Mouse (Mus musculus): ENCODE measurements around the gene Wwtr1. TPM values are rescaled to one million over a fixed set of nuclear protein-coding genes. Genes with fewer than 3 reads are reported as not detected.
A peak's percentile ranks its signal among the peaks of the same experiment; 100 is the strongest.

Gene Wwtr1
- total RNA-seq, 2 experiments from 2014 or later: 20.3 to 22.0 TPM

DNA sequence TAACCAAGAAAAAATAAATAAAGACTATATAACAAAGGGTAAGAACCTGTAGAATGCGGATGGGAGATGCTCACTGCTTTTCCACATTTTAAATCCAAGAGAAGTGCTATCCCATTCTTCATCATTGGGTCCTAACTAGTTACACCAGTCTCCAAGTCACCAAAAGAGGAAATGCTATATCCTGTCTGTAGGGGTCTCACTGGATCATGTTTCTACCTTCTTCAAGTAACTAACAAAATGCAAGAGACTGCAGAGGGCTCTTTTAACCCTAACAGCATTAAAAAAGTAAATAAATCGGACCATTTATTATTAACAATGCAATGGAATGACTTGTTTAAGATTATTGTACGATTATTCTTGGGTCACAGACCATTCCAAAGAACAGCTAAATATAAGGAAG is 109.4 kb downstream of the Wwtr1 start:
- peak in 1 of 2 experiments; percentile 65 for DNase-seq (ENCODE audit: low spot score in 2 of 2)

DNA sequence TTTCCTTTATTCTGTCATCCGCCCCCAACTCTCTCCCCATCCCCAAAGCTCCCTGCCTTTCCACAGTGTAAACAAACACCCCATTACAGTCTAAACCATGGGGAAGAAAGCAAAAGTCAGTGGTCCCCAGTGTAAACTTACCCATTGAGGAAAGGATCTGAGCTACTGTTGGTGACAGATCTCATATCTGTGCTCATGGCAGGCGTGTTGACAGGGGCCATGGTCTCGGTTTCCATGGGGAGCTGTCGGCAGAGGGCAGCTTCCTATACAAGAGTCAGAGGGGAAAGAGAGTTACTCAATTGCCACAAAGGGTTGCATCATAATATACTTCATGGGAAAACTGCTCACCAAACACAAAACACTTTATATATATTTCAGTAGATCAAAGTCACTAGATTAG is 112.4 kb downstream of the Wwtr1 start:
- no peak for DNase-seq (ENCODE audit: low spot score in 2 of 2)

DNA sequence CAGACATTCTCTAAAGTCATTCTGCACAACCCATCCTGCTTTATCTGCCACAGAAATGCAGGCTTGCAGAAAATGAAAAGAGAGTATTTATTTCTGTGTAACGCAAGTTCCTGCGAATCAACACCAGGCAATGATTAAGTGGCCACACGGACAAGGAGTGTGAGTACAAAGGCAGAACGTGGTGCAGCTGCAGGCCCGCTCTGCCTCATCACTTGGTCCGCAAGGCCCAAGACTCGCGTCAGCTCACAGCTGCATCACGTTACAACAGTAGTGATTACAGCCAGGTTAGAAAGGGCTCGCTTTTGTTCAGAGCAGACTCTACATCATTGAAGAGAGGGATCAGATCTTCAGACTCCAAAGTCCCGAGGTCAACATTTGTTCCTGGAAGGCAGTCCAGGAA is 117.1 kb downstream of the Wwtr1 start:
- DNase-seq (ENCODE audit: low spot score in 2 of 2): no peak

DNA sequence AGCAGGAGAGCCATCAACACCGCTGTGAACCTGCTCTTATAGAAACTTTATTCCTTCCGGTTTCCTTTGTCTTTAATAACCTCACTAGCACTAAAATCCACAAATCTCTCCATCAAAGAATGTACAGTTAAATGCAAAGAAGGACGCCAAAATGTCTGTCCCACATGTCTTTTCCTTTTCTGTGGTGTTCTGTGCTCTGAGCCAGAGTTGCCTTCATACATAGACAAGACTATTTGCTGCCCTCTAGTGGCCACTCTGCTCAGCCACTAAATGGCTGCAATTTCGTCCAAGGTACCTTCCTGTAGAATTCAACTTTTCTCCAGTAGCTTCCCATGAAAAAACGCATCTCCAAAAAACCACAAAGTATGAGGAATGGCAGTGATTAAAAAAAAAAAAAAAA is 127.3 kb downstream of the Wwtr1 start:
- peak; percentile 53 to 81 for DNase-seq (ENCODE audit: low spot score in 2 of 2)

DNA sequence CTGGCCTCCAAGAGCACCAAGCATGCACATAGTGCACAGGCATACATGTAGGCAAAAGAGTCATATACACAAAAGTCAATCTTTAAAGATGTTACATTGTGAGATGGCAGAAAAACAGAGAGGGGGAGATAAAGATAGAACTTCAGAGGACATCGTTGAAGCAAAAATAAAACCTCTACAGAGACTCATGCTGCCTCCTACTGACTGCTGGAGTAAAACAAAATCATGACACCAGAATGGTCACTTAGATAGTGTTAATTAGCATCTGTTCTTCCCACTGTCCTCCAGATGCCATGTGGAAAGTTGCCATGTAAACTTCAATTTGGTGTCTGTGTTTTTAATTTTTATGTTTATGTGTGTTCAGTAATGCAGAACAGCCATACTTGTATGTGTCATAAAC is 127.8 kb downstream of the Wwtr1 start:
- no peak for DNase-seq (ENCODE audit: low spot score in 2 of 2)

DNA sequence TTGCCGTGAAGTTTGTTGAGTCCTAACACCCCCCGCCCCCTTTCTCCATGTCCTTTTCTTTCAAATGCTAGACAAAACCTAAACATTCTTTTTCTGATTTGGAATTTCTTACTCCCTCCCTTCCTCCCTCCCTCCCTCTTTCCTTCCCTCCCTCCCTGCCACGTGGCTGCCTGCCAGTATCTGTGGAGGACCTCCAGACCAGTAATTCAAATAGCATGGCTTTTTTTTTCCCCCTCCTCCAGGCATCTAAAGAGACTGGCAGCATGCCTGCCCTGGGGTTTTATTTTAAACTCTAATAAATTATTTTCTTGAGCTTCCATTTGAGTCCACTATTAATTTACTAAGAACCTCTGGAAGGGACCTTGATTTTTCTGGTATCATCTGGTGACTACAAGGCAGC is 130.0 kb downstream of the Wwtr1 start:
- no peak for DNase-seq (ENCODE audit: low spot score in 2 of 2)

- no peak for DNase-seq (ENCODE audit: low spot score in 2 of 2)
Measured at GRCm38 (mm10) chr3:57440956-57441355, 134.8 kb downstream of the Wwtr1 start.

DNA sequence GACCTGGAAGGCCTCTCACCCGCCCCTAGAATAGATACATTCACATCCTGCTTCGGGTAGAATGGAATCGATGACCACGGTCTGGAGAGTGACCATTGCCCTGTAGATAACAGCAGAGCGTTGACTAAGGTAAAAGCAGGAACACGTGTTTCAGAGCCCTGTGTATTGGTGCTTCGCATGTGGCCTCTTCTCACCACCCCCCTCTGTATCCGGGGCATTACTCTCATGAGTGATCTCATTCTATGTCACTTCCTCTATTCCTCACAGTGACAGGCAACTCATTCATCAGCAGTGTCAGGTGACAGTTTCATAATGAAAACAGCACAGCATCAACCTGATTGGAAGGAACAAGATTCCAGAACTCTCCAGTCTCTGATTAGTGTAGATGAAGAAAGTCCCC is 140.3 kb downstream of the Wwtr1 start:
- no peak for DNase-seq (ENCODE audit: low spot score in 2 of 2)

GRCm38 (mm10) chr3:57431706-57432105 is 144.0 kb downstream of the Wwtr1 start:
- DNase-seq (ENCODE audit: low spot score in 2 of 2): no peak

DNA sequence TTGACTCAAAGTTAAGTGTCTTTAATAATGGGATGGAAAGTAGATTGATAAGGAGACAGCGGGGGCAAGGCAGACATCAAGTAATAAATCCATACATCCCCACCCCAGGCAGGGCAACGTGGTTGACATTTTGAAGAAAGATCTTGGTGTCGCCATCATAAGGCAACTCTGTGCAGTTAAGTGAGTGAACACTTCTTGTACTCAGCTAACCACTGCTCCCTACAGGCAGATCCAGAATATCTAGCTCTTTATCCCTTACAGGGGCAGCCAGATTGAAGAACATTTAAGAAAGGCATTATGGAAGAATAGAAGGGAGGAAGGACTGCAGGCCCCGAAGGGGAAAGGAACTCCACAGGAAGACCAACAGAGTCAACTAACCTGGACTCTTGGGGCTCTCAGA is 146.2 kb downstream of the Wwtr1 start:
- no peak for DNase-seq (ENCODE audit: low spot score in 2 of 2)

GRCm38 (mm10) chr3:57428682-57429464 is 146.8 kb downstream of the Wwtr1 start:
- DNase-seq (ENCODE audit: low spot score in 2 of 2): no peak

DNA sequence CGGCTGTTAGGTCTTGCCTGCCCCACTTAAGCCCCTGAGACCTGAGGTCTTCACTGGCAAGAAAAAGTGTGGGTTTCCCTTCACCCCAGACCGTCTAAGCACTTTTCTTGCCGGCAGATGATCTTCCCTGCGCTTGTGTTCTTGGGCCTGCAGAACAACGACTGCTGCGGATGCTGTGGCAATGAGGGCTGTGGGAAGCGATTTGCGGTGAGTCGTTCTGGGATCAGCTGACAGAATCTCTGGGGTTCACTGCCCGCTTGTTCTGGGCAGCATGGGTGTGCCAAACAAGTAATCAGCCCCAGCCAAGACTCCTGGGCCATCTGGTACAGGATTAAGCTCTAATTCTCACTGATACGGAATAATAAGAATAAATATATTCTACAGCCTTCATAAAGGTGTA is 149.4 kb downstream of the Wwtr1 start:
- no peak for DNase-seq (ENCODE audit: low spot score in 2 of 2)

DNA sequence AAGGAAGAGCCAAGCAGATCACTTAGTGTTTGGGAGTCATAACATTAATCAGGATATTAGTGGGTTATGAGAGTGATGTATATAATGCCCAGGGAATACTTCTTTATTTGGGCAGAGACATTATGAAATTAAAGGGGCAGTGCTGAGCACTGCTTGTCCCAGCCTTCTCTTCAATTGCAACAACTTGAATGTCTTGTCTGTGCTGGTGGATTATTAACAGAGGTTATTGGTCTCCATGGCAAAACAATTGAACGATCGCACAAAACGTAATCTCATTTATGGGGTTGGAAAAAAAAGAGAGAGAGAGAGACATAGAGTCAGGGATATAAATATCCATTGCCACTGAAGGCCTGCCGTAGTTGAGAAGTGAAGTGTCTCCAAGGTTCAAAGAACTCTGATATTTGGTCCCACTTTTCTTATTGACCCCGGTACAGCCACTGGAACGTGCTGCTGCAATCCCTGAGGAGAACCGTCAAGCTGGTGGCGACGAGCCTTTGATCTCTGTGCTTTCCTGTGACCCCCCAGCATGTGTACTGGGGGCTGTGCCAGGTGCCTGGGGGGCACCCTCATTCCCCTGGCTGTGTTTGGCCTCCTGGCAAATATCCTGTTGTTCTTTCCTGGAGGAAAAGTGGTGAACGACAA is 150.5 kb downstream of the Wwtr1 start, which contains the start of gene Tm4sf4:
TSS of gene Tm4sf4 (plus strand) at position 226 of the 642 bp plus-strand sequence.
- DNase-seq (ENCODE audit: low spot score in 2 of 2): no peak

DNA sequence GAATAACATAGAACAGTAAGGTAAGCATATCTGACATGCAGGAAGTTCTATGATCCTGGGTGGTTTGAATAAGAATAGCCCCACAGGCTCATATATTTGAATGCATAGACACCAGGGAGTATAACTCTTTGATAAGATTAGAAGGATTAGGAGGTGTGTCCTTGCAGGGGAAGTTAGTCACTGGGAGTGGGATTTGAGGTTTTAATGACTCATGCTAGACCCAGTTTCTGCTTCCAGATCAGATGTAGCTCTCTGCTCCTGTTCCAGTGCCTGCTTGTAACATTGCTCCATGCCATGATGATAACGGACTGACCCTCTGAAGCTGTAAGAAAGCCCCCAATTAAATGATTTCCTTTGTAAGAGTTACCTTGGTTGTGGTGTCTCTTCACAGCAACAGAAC is 155.1 kb downstream of the Wwtr1 start:
- DNase-seq (ENCODE audit: low spot score in 2 of 2): no peak

- no peak for DNase-seq (ENCODE audit: low spot score in 2 of 2)
Measured at GRCm38 (mm10) chr3:57420233-57420632, 155.5 kb downstream of the Wwtr1 start.

DNA sequence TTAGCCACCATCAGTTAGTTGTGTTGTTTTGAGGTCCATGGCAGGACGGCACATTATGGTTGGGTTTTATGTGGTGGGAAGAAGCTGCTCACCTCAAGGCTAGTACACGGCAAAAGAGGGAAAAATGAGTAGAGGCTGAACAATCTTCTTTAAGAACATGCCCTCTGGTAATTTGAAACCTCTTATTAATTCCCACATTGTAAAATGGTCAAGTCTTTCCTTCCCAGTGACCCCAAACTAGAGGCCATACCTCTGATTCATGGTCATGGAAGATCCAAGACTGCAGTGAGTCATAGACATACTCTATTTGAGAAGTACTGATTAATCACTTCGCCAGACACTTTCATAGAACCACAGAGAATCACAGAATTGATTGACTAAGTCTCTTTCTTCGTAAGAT is 164.2 kb downstream of the Wwtr1 start:
- DNase-seq (ENCODE audit: low spot score in 2 of 2): no peak

Small RNA genes lying within 50 kb of the gene (microRNA-seq; reads per million reads assigned to microRNA genes)
- 0 reads per million in 2 experiments for gene Mir6377

Other genes starting within 250 kb of the Wwtr1 start
- gene Tm4sf4, start 150.6 kb downstream of the Wwtr1 start, total RNA-seq (2021): not detected
- 10 to 100 TPM; 20.5 to 24.7 TPM for gene Commd2, start 75.8 kb upstream of the Wwtr1 start, total RNA-seq (2021)
- 1 to 10 TPM; 1.3 to 1.7 TPM for gene Ankub1, start 116.9 kb upstream of the Wwtr1 start, total RNA-seq (2021)
- 10 to 100 TPM; 76.8 to 79.6 TPM for gene Rnf13, start 160.2 kb upstream of the Wwtr1 start, total RNA-seq (2021)

All from layer of hippocampus, postnatal 14 days (tissue).